Mouse (Mus musculus): ENCODE results near the gene Stk26.

DNA sequence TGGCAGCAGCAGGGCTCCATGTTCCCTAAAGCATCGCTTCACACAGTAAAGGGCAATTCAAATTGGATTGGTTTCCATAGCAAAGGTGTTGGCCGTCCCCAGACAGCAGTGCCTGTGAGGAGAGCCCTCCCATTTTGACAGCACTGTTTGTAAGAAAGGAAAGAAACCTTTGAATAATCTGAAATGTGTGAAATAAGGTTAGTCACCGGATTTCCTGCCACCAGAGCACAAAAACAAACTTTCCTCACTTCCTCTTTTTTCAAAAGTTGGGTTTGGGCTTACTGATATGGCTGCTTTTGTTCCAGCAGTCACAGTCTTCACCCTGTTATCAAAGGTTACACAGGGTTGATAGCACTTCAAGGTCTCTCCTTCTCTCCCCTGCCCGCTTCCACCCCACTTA, 35.2 kb upstream of the Stk26 start:
- TF ChIP-seq CTCF (IDR thresholded peaks at IDR 0.05; ENCODE audit: low read depth, low read length) (no peak), POLR2A (IDR thresholded peaks at IDR 0.05; ENCODE audit: borderline replicate concordance, low read depth, low read length) (no peak)
